Mouse (Mus musculus) retina, postnatal 7 days (tissue): ENCODE results near the gene Samd1.

Experiments used
- DNase-seq: peaks from one replicate; pipeline ENCODE4 v3.0.0-alpha.2; 2012; ENCODE audit warnings: low read depth, low spot score

Gene Samd1

GRCm38 (mm10) chr8:84011705-84012498 is 14.4 kb downstream of the Samd1 start, which contains the start of gene 2210011C24Rik:
Gene 2210011C24Rik (minus strand): TSS chr8:84012171.
- DNase-seq: no peak

- DNase-seq: no peak
Measured at GRCm38 (mm10) chr8:84012499-84013165, 15.2 kb downstream of the Samd1 start.

GRCm38 (mm10) chr8:84015833-84016232 is 18.4 kb downstream of the Samd1 start:
- no peak for DNase-seq

- DNase-seq: no peak
Measured at GRCm38 (mm10) chr8:84019738-84020137, 22.3 kb downstream of the Samd1 start.

- DNase-seq: no peak
Measured at GRCm38 (mm10) chr8:84021096-84021495, 23.6 kb downstream of the Samd1 start, which contains the start of gene Palm3. Gene Palm3 (plus strand): TSS chr8:84021471.

- no peak for DNase-seq
Measured at GRCm38 (mm10) chr8:84021569-84021968, 24.1 kb downstream of the Samd1 start.

- DNase-seq: no peak
Measured at GRCm38 (mm10) chr8:84023085-84023484, 25.6 kb downstream of the Samd1 start.

- DNase-seq: no peak
Measured at GRCm38 (mm10) chr8:84023631-84024030, 26.2 kb downstream of the Samd1 start.

GRCm38 (mm10) chr8:84024171-84024570 is 26.7 kb downstream of the Samd1 start:
- no peak for DNase-seq

GRCm38 (mm10) chr8:84025863-84026262 is 28.4 kb downstream of the Samd1 start:
- no peak for DNase-seq

GRCm38 (mm10) chr8:84027449-84027848 is 30.0 kb downstream of the Samd1 start:
- no peak for DNase-seq

GRCm38 (mm10) chr8:84029272-84029671 is 31.8 kb downstream of the Samd1 start:
- no peak for DNase-seq

- DNase-seq: no peak
Measured at GRCm38 (mm10) chr8:84032777-84033176, 35.3 kb downstream of the Samd1 start.

GRCm38 (mm10) chr8:84038015-84038414 is 40.5 kb downstream of the Samd1 start:
- DNase-seq: no peak

GRCm38 (mm10) chr8:84039050-84039449 is 41.6 kb downstream of the Samd1 start:
- DNase-seq: peak; percentile 80

GRCm38 (mm10) chr8:84042066-84042947 is 44.8 kb downstream of the Samd1 start, which contains the start of gene Il27ra:
Gene Il27ra (minus strand): TSS chr8:84042589.
- peak; percentile 49 for DNase-seq

GRCm38 (mm10) chr8:84042948-84043342 is 45.5 kb downstream of the Samd1 start:
- no peak for DNase-seq

GRCm38 (mm10) chr8:84044103-84044502 is 46.6 kb downstream of the Samd1 start:
- no peak for DNase-seq

- DNase-seq: no peak
Measured at GRCm38 (mm10) chr8:84044900-84045299, 47.4 kb downstream of the Samd1 start, which contains the start of gene Rln3. Gene Rln3 (minus strand): TSS chr8:84045000.

- no peak for DNase-seq
Measured at GRCm38 (mm10) chr8:84046505-84046904, 49.0 kb downstream of the Samd1 start.

GRCm38 (mm10) chr8:84048171-84048570 is 50.7 kb downstream of the Samd1 start:
- no peak for DNase-seq
